Mouse (Mus musculus) neutrophil, adult 59 days (primary cell): ENCODE data around the gene Zfp729a. TPM values are rescaled to one million over a fixed set of nuclear protein-coding genes. Genes with fewer than 3 reads are reported as not detected.

Experiments used
- total RNA-seq, 2 experiments: library from RNA; stranded (reverse); gene quantifications; 1 replicate in 1 of 2; 2 replicates in 1 of 2; pipeline ENCODE4 v1.2.4; 2023

Gene Zfp729a
- total RNA-seq, result 10 to 100 TPM in 1 of 2 experiments, 1 to 10 TPM in 1; 10.0 TPM

DNA sequence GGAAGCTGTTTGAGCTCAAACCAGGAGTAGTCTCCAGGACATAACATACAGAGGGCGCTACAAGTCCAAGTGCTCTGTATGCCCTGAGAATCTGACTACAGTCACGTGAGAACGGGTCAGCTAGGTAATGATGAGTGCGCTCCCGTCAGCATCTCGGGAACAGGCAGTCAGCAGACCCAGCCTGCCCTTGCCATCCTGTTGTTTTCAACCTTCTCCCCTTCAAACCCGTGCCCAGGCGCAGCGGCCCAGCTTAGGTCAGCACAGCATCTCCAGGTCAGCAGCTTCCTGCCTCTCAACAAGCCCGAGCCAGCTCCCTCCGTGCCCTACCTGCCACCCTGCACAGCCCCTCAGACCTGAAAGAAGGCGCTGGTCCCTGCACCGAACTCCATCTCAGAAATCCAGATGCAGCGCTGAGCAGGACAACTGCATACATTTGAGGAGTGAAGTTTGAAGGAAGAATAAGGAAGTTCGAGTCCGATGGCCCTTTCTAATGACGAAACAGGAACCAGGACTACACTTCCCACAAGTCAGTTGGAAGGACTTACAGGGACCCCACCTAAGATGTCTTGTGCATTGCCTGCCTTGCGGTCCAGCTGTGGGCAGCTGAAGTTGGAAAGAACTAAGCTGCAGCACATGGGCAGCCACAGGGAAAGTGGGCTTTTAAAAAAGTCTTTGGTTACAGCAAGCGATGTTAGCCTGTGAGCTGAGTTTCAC lies at the start of gene Zfp729a, which contains the start of gene Gm49345:
Zfp729a (minus strand) TSS at position 498 of the 714 bp plus-strand sequence.
Gm49345 (minus strand) TSS at position 476 of the 714 bp plus-strand sequence.

DNA sequence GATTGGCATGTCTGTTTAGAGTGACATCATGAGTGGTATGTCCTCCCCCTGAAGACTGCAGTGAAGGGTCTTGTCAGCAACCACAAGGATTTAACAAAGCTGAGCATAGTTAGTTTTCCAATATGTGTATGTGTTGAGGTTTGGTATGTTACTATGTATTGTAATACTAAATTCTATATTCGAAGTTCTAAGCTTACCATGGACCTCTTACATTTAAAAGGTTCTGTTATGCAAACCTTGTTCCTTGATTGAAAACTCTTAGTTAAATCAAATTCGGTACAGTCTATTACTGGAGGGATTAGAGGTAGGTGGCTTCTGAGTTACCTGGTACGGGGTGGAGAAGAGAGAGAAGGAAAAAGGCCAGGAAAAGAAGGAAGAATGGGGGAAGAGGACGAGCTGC lies 49.4 kb upstream of the Zfp729a start, which contains the start of gene Zfp738:
Zfp738 (minus strand) TSS at position 101 of the 400 bp plus-strand sequence.

DNA sequence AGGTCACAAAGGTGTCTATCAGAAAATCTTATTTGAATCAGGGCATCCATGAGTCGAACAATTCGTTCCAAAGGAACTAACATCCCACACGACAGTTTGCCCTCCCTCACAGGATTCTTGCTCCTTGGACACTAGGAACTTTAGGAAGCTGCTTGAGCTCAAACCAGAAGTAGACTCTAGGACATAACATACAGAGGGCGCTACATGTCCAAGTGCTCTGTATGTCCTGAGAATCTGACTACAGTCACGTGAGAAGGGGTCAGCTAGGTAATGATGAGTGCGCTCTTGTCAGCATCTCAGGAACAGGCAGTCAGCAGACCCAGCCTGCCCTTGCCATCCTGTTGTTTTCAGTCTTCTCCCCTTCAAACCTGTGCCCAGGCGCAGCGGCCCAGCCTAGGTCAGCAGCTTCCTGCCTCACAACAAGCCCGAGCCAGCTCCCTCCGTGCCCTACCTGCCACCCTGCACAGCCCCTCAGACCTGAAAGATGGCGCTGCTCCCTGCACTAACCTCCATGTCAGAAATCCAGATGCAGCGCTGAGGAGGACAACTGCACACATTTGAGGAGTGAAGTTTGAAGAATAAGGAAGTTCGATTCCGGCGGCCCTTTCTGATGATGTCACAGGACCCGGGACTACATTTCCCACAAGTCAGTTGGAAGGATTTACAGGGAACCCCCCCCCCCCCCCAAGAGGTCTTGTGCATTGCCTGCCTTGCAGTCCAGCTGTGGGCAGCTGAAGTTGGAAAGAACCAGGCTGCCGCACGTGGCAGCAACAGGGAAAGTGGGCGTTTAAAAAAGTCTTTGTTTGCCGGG lies 28.3 kb downstream of the Zfp729a start, which contains the start of gene Zfp729b:
Zfp729b (minus strand) TSS at position 642 of the 811 bp plus-strand sequence.

Other genes with a start within 250 kb of the Zfp729a start
- 1 to 10 TPM; 2.4 to 5.7 TPM for gene Zfp429, start 238.0 kb downstream of the Zfp729a start, total RNA-seq
- gene Zfp459, start 216.4 kb downstream of the Zfp729a start, total RNA-seq, result 1 to 10 TPM in 1 of 2 experiments, under 1 TPM in 1; 0.22 to 1.1 TPM
- 1 to 10 TPM; 3.2 to 4.1 TPM for gene Zfp874a, start 186.2 kb downstream of the Zfp729a start, total RNA-seq
- gene Zfp874b, start 153.5 kb downstream of the Zfp729a start, total RNA-seq, result 1 to 10 TPM; 5.7 to 6.2 TPM
- 1 to 10 TPM; 4.1 to 5.2 TPM for gene Zfp58, start 137.2 kb downstream of the Zfp729a start, total RNA-seq
- gene Gm26965, start 111.6 kb downstream of the Zfp729a start, total RNA-seq, result not detected
- gene Zfp87, start 111.6 kb downstream of the Zfp729a start, total RNA-seq, result 10 to 100 TPM; 12.9 to 15.0 TPM
- 1 to 10 TPM; 4.2 to 5.4 TPM for gene Zfp748, start 84.0 kb downstream of the Zfp729a start, total RNA-seq
- 10 to 100 TPM in 1 of 2 experiments, 1 to 10 TPM in 1; 8.9 to 10.7 TPM for gene Zfp729b, start 28.1 kb downstream of the Zfp729a start, total RNA-seq
- 1 to 10 TPM in 1 of 2 experiments, under 1 TPM in 1; 0.78 to 1.7 TPM for gene Gm49345, start within 50 bp of the Zfp729a start, total RNA-seq
- 1 to 10 TPM; 6.0 to 8.1 TPM for gene Zfp738, start 49.3 kb upstream of the Zfp729a start, total RNA-seq
- gene Zfp65, start 91.4 kb upstream of the Zfp729a start, total RNA-seq, result 1 to 10 TPM; 6.4 to 8.1 TPM
- 1 to 10 TPM; 1.7 to 1.8 TPM for gene Zfp85, start 117.4 kb upstream of the Zfp729a start, total RNA-seq
- gene Zfp493, start 141.9 kb upstream of the Zfp729a start, total RNA-seq, result under 1 TPM; 0.44 to 0.47 TPM
- 1 to 10 TPM in 1 of 2 experiments, under 1 TPM in 1; 0.71 to 1.2 TPM for gene Zfp273, start 175.9 kb upstream of the Zfp729a start, total RNA-seq
- not detected for gene Gm10037, start 193.3 kb upstream of the Zfp729a start, total RNA-seq
- not detected for gene BC048507, start 225.5 kb upstream of the Zfp729a start, total RNA-seq